Mouse (Mus musculus) MEL-GATA-1-ER (cell line): ENCODE data around the gene Nsf.
"Not testable (repeated sequence)": the region's sequence is repeated elsewhere in the genome, so short reads cannot be mapped to it uniquely, and the experiment has no call there.

Experiments
- DNase-seq: peaks from one replicate; pipeline ENCODE4 v3.0.0-alpha.2; 2012; ENCODE audit warnings: low read depth; ENCODE audit errors: extremely low read depth

The Nsf gene

DNA sequence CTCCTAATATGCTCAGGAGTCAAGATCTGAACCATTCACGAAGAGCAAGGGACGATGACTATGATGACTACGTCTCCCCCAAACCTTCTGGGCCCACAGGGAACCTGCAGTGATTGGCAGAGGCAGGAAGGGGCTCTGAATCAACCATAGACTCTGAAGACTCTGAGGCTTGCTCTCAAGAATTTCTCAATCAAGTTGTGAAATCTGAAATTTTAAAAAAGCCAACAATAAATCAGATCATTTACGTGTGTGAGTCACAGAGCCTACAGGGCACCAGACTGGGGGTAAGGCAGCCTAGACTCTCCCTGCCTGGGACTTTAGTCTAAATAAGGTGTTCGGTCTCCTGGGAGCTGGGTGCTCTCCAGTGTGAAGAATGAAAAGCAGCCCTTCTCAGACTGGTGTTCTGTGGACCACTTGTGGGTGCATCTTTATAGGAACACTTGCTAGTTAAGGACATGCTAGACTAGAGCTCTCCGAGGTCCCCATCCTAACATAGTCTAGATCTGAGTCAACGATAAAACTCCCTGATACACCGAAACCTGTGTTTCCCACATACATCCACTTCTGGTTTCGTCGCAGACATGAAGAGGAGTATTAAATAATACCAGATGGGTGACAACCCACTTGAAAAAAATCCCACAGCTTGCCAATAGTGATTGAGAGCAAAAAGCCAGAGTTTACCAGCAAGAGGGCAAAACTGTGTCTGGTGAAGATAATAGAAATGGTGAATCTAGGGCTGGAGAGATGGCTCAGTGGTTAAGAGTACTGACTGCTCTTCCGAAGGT, 56.7 kb downstream of the Nsf start:
- no peak for DNase-seq

DNA sequence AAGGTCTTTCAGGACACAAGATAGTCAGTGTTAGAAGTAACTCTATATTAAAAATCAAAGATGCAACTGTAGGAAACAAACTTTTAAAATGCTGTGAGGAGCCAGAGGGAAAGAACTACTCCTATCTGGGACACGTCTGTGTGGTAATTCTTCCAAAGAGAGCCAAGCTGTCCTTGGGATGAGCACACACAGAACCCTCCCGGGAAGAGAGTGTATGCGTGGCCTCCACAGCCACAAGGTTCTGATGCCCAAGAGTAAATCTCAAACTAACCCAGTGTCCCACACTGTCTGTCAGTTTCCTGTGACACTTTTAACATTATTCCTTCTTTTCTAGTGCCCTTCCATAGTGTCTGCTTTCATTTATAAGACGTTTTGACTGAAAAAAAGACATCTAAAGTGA, 57.8 kb downstream of the Nsf start:
- DNase-seq, result no peak

DNA sequence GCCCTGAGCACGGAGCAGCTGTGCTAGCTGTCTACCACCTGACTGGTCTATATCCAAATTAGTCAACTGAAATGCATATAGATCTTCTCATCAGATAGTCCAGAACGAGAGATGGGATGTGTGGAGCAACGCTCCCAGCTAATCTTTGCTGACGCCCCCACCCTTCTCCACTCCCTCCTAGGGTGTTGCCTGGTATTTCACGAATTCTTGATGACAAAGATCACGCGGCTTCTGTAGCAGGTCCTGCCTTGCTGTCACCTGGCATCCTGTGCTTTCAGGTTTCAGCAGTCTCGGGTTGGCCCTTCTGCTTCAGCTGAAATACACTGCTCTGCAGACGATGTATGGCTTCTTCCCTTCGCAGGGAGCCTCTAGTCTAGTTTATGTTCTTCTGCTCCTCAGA, 61.0 kb downstream of the Nsf start:
- DNase-seq, result no peak

DNA sequence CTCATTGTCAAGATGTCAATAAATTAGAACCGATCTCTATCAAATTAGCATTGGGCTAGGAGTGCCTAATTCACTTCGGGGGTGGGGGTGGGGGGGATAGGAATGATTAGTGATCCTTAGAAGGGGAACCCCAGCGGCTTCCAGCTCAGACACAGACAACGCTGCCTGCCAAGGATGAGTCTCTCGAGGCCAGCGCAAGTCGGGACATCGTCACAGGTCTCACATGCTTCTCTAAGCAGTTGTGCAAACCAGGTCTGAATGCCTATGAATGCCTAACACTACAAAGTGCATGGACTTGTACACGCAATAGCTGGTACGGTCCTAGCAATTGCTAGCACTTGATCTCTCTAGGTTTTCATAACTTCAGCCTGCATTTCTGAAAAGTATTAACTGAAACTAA, 62.1 kb downstream of the Nsf start:
- no peak for DNase-seq

DNA sequence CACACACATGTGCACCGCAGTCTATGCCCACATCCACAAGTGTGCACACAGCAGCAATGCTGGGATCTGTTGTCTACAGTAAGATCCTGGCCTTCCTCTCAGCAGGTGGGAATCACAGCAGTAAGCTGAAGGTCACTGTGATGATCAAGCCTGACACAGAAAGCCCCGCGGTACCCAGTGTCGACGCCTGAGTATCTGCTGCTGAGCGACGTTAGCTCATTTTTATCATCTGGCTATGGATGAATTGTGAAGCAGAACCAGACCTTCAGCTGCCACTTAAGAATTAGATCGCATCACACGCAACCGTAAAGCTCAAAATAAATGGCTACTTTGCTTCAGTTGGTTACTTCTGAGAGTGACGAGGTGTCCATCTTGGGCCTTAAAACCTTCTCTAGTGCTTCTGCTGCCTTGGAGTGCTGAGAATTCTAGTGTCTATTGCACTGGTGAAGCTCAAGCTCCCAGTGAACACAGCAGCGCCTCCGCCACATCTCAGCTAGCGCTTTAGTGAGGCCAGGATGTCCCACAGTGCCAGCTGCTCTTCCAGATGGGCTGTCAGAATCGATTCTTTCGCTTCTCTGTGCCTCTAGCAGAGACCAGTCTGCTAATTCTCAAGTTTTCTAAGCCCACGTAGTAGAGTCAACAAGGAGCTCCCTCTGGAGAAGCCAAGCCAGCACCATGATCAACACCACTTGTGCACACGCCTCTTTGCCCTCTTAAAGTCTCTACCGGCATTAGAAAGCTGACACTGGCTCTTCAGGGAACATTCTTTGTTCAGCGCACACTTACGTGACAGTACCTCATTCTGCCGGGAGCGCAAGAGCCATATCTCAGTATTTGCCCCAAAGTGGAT, 63.3 kb downstream of the Nsf start:
- no peak for DNase-seq

GRCm38 (mm10) chr11:103887724-103888410, 66.0 kb downstream of the Nsf start:
- no peak for DNase-seq

GRCm38 (mm10) chr11:103884749-103885383, 69.0 kb downstream of the Nsf start:
- DNase-seq, result no peak

DNA sequence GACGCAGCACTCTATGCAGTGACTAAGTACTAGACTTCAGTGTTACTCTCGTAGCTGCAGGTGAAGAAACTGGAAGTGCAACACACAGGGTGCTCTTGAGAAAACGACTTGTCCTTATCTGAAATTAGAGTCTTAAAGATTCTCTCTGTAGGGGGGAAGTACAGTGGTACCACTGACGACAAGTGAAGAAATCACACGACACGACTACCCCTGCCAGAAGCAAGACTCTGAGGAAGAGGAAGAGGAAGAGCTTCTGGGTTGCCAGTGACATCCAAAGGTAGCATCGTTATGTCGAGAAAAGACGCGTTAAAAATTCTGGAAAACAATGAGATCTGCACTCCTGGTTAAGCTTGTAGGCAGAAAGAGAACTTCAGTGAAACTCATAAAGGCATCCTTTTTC, 70.1 kb downstream of the Nsf start:
- no peak for DNase-seq

- not testable (repeated sequence) for DNase-seq
Measured at GRCm38 (mm10) chr11:103879476-103879875, 74.4 kb downstream of the Nsf start.

GRCm38 (mm10) chr11:103878441-103878840, 75.4 kb downstream of the Nsf start:
- no peak for DNase-seq

- no peak for DNase-seq
Measured at GRCm38 (mm10) chr11:103870352-103870751, 83.5 kb downstream of the Nsf start.

GRCm38 (mm10) chr11:103867702-103868101, 86.2 kb downstream of the Nsf start:
- no peak for DNase-seq

DNA sequence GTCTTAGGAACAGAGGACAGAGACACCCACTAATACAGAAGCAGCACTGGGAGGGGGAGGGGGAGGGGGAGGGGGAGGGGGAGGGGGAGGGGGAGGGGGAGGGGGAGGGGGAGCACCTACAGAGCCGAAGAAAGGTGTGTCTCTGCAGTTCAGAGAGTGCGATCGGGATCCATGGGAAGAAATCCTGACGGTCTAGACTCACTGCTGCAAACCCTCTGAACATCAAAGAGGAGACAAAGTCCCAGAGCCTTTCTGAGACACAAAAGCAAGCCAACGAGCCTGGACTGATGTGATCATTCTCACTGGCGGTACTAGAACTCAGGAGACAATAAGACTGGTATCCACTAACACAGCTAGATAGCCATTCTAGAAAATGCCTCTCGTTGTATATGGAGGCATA, 88.5 kb downstream of the Nsf start:
- DNase-seq, result no peak

DNA sequence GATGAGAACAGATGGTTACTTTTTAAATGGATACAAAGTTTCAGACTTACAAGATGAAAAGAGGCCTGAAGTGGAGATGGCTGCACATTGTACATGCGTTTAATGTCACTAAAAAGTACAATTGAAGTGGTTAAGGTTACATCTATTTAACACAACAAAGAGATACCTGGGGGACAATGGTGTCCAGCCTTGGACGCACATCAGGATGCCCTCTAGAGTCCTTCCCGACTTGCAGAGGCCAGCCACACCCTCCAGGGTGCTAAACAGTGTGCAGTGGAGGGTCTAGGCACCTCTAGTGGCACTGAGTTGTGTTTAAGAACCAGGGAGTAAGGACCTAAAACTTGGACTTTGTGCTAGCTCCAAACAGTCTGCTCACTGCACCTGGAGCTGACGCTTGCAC, 89.4 kb downstream of the Nsf start:
- no peak for DNase-seq

DNA sequence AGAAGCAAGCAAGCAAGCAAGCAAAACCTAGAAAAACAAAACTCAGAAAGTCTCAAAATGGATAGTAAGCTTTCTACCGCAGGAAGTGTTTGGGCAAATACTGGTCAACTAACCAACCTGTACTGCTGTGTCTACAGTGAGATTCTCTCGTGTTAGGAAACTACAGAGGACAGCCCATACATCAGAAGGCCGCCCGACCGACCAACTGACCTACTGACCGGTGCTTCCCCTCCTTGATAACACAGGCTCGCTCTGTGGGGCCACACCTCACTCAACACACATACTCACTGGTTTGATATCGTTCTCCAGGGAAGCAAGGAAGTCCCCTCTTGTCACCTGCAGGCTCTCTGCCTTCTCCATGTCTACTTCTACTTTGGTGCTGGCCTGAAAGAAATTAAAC, 90.9 kb downstream of the Nsf start:
- DNase-seq, result no peak

DNA sequence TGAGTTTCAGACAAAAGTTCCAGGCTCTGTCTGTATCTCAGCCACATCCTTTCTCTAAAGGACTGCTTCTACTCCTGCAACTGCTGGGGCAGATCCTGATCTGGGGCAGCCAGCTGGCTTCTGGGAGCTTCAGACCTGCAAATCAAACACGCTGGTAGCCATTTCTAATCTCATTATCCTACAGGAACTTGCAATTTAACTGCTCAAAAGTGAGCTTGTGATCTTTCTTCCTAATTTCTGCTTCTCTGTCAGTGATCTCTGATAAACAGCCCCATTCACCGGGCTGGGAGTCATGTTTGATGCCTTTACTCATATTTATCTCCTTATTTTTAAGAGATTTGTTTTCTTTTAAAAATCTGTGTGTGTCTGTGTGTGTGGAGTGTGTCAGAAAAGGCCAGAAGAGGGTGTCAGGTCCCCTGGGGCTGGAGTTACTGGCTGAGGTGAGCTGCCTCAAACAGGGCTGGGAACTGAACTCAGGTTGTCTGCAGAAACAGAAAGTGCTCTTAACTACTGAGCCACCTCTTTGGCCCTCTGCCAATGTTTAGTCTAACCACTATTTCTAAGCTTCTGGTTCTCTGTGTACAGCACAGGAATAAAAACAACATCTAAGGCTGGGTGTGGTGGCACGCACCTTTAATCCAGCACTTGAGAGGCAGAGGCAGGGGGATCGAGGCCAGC, 93.8 kb downstream of the Nsf start:
- DNase-seq, result no peak

DNA sequence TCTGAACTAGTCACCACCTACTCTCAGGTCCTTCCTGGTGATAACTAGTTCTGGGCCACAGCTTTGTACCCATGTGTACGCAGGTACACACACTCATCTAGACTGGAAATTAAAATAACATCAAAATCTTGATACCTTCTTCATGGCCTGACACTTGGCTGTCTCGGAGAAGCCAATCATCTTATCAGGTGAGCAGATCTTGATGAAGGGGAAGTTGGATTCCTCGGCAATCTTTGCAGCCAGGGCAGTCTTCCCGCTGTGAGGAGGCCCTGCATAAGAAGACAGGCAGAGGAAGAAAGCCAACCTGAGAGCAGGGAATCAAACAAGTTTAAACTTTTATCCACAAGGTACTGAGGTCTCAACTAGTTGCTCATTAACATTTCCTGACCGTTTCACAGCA, 95.1 kb downstream of the Nsf start:
- DNase-seq, result no peak

DNA sequence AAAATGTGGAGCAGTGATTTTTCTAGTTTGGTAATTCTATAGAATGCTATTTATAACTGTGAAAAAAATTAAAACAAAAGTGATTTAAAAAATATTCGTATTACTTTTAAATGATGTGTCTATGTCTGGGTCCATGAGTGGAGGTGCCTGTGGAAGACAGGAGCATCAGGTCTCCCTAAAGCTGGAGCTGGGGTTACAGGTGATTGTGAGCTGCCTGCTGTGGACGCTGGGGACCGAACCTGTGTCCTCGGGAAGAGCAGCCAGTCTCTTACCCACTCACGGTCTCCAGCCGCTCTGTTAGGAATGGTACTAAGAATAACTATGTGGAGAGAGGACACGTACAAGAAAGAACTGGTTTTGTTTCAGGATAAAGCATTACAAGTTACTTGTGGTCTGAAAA, 97.2 kb downstream of the Nsf start:
- DNase-seq, result no peak

GRCm38 (mm10) chr11:103854294-103854693, 99.6 kb downstream of the Nsf start:
- no peak for DNase-seq

- DNase-seq, result no peak
Measured at GRCm38 (mm10) chr11:103853284-103853920, 100.5 kb downstream of the Nsf start.
